Mouse (Mus musculus): ENCODE data around the gene Proser1. TPM values are rescaled to one million over a fixed set of nuclear protein-coding genes. Genes with fewer than 3 reads are reported as not detected.

Proser1 gene
- total RNA-seq, 2 experiments from 2014 or later, result 27.1 to 27.9 TPM

Other genes with a start within 250 kb of the Proser1 start
- 1 to 10 TPM; 8.5 to 9.9 TPM for gene Nhlrc3, start 334 bp upstream of the Proser1 start, total RNA-seq (2021)
- gene Stoml3, start 25.0 kb downstream of the Proser1 start, total RNA-seq (2021), result 1 to 10 TPM in 1 of 2 experiments, under 1 TPM in 1; 0.55 to 1.7 TPM
- gene Frem2, start 193.7 kb downstream of the Proser1 start, total RNA-seq (2021), result 1 to 10 TPM; 4.5 to 5.0 TPM

Measured in layer of hippocampus, postnatal 10 days (tissue).